Mouse (Mus musculus): ENCODE measurements around the gene Dnaja2. TPM values are rescaled to one million over a fixed set of nuclear protein-coding genes. Genes with fewer than 3 reads are reported as not detected.

The Dnaja2 gene
- polyA plus RNA-seq (2015; fragmentation: Nextera tagmentation; extraction: Ambion mirVana) = 172 and 183 TPM in 2 replicates

- Histone ChIP-seq H3K4me3 (replicated peaks) (peak within 1 kb of the TSS; percentile 98), H3K36me3 (peaks cover 19% of the 10 kb centered on the region), H3K4me1 (replicated peaks) (peaks cover 29% of the 10 kb centered on the region), H3K27ac (peak within 1 kb of the TSS; percentile 93), H3K27me3 (no peaks in the 10 kb centered on the region), H3K4me2 (replicated peaks) (peak within 1 kb of the TSS; percentile 92), H3K9me3 (no peaks in the 10 kb centered on the region), H3K9ac (replicated peaks) (peak within 1 kb of the TSS; percentile 93)
- peak; percentile 94 for ATAC-seq
- under 1% methylated on average over 65 of the region's 77 CpGs for WGBS
Measured at GRCm38 (mm10) chr8:85555181-85556145, at the start of gene Dnaja2. Gene Dnaja2, minus strand, starts transcription at chr8:85555344.

- WGBS = 86% methylated on average over 4 of the region's 4 CpGs
- Histone ChIP-seq H3K36me3 (no peaks in the 10 kb centered on the region), H3K4me2 (replicated peaks) (no peak overlapping the region), H3K4me3 (replicated peaks) (no peak overlapping the region), H3K9ac (replicated peaks) (no peak overlapping the region), H3K9me3 (no peaks in the 10 kb centered on the region), H3K27me3 (no peaks in the 10 kb centered on the region), H3K27ac (no peak overlapping the region), H3K4me1 (replicated peaks) (no peaks in the 10 kb centered on the region)
- no peak for ATAC-seq
Measured at GRCm38 (mm10) chr8:85604201-85604600, 49.1 kb upstream of the Dnaja2 start.

GRCm38 (mm10) chr8:85603203-85603895, 48.2 kb upstream of the Dnaja2 start:
- ATAC-seq = no peak
- H3K27ac ChIP-seq = no peak overlapping the region
- no peaks in the 10 kb centered on the region for H3K36me3 ChIP-seq
- WGBS = 44% methylated on average over 8 of the region's 8 CpGs
- no peak overlapping the region for H3K9ac ChIP-seq (replicated peaks)
- H3K27me3 ChIP-seq = no peaks in the 10 kb centered on the region
- no peaks in the 10 kb centered on the region for H3K4me1 ChIP-seq (replicated peaks)
- no peak overlapping the region for H3K4me2 ChIP-seq (replicated peaks)
- H3K4me3 ChIP-seq (replicated peaks) = no peak overlapping the region
- H3K9me3 ChIP-seq = no peaks in the 10 kb centered on the region

GRCm38 (mm10) chr8:85602737-85603136, 47.6 kb upstream of the Dnaja2 start:
- H3K4me1 ChIP-seq (replicated peaks) = no peaks in the 10 kb centered on the region
- H3K9me3 ChIP-seq = no peaks in the 10 kb centered on the region
- no peaks in the 10 kb centered on the region for H3K27me3 ChIP-seq
- WGBS = 80% methylated on average over 4 of the region's 4 CpGs
- no peak overlapping the region for H3K27ac ChIP-seq
- no peak overlapping the region for H3K9ac ChIP-seq (replicated peaks)
- no peak overlapping the region for H3K4me3 ChIP-seq (replicated peaks)
- H3K4me2 ChIP-seq (replicated peaks) = no peak overlapping the region
- no peak for ATAC-seq
- H3K36me3 ChIP-seq = no peaks in the 10 kb centered on the region

GRCm38 (mm10) chr8:85601741-85602140, 46.6 kb upstream of the Dnaja2 start:
- Histone ChIP-seq H3K4me2 (replicated peaks) (no peak overlapping the region), H3K4me3 (replicated peaks) (no peak overlapping the region), H3K27ac (no peak overlapping the region), H3K9ac (replicated peaks) (no peak overlapping the region), H3K36me3 (no peaks in the 10 kb centered on the region), H3K27me3 (no peaks in the 10 kb centered on the region), H3K4me1 (replicated peaks) (no peaks in the 10 kb centered on the region), H3K9me3 (no peaks in the 10 kb centered on the region)
- WGBS = 84% methylated on average over 8 of the region's 8 CpGs
- ATAC-seq = no peak

- no peak for ATAC-seq
- no peak overlapping the region for H3K27ac ChIP-seq
- 75% methylated on average over 8 of the region's 8 CpGs for WGBS
Measured at GRCm38 (mm10) chr8:85597413-85598191, 42.5 kb upstream of the Dnaja2 start.

GRCm38 (mm10) chr8:85595391-85595790, 40.2 kb upstream of the Dnaja2 start:
- Histone ChIP-seq H3K4me3 (replicated peaks) (no peak overlapping the region), H3K4me2 (replicated peaks) (no peak overlapping the region), H3K9me3 (no peaks in the 10 kb centered on the region), H3K9ac (replicated peaks) (no peak overlapping the region), H3K27me3 (no peaks in the 10 kb centered on the region), H3K27ac (no peak overlapping the region), H3K36me3 (no peaks in the 10 kb centered on the region), H3K4me1 (replicated peaks) (0 out of 2 replicates have a peak, but pooled peaks cover 6% of the 10 kb centered on the region)
- WGBS = 38% methylated on average over 6 of the region's 6 CpGs
- no peak for ATAC-seq

More at GRCm38 (mm10) chr8:85597413-85598191, 42.5 kb upstream of the Dnaja2 start:
- 0 out of 2 replicates have a peak, but pooled peaks cover 6% of the 10 kb centered on the region for H3K4me1 ChIP-seq (replicated peaks)
- H3K36me3 ChIP-seq = no peaks in the 10 kb centered on the region
- no peak overlapping the region for H3K9ac ChIP-seq (replicated peaks)
- no peaks in the 10 kb centered on the region for H3K9me3 ChIP-seq
- H3K4me2 ChIP-seq (replicated peaks) = no peak overlapping the region
- no peaks in the 10 kb centered on the region for H3K27me3 ChIP-seq
- no peak overlapping the region for H3K4me3 ChIP-seq (replicated peaks)

GRCm38 (mm10) chr8:85594983-85595382, 39.8 kb upstream of the Dnaja2 start:
- no peak for ATAC-seq
- H3K27ac ChIP-seq = no peak overlapping the region
- no peak overlapping the region for H3K4me3 ChIP-seq (replicated peaks)
- no peak overlapping the region for H3K9ac ChIP-seq (replicated peaks)
- no peak overlapping the region for H3K4me2 ChIP-seq (replicated peaks)
- no peaks in the 10 kb centered on the region for H3K36me3 ChIP-seq
- no peaks in the 10 kb centered on the region for H3K27me3 ChIP-seq
- no peaks in the 10 kb centered on the region for H3K9me3 ChIP-seq
- 53% methylated on average over 3 of the region's 3 CpGs for WGBS
- 0 out of 2 replicates have a peak, but pooled peaks cover 6% of the 10 kb centered on the region for H3K4me1 ChIP-seq (replicated peaks)

GRCm38 (mm10) chr8:85593324-85593723, 38.2 kb upstream of the Dnaja2 start:
- Histone ChIP-seq H3K4me2 (replicated peaks) (no peak overlapping the region), H3K27me3 (no peaks in the 10 kb centered on the region), H3K9ac (replicated peaks) (no peak overlapping the region), H3K4me3 (replicated peaks) (no peak overlapping the region), H3K36me3 (no peaks in the 10 kb centered on the region), H3K9me3 (no peaks in the 10 kb centered on the region), H3K27ac (no peak overlapping the region), H3K4me1 (replicated peaks) (0 out of 2 replicates have a peak, but pooled peaks cover 6% of the 10 kb centered on the region)
- ATAC-seq = no peak
- 90% methylated on average over 3 of the region's 3 CpGs for WGBS

- H3K27ac ChIP-seq = no peak overlapping the region
- H3K9ac ChIP-seq (replicated peaks) = no peak overlapping the region
- no peak overlapping the region for H3K4me3 ChIP-seq (replicated peaks)
- H3K27me3 ChIP-seq = no peaks in the 10 kb centered on the region
- 92% methylated on average over 1 of the region's 1 CpGs for WGBS
- no peaks in the 10 kb centered on the region for H3K9me3 ChIP-seq
- H3K4me2 ChIP-seq (replicated peaks) = no peak overlapping the region
- 0 out of 2 replicates have a peak, but pooled peaks cover 6% of the 10 kb centered on the region for H3K4me1 ChIP-seq (replicated peaks)
- no peaks in the 10 kb centered on the region for H3K36me3 ChIP-seq
- no peak for ATAC-seq
Measured at GRCm38 (mm10) chr8:85591532-85591931, 36.4 kb upstream of the Dnaja2 start.

- H3K36me3 ChIP-seq = no peaks in the 10 kb centered on the region
- no peaks in the 10 kb centered on the region for H3K27me3 ChIP-seq
- H3K9ac ChIP-seq (replicated peaks) = no peak overlapping the region
- H3K9me3 ChIP-seq = no peaks in the 10 kb centered on the region
- no peak for ATAC-seq
- no peak overlapping the region for H3K4me3 ChIP-seq (replicated peaks)
- H3K4me2 ChIP-seq (replicated peaks) = no peak overlapping the region
- 89% methylated on average over 1 of the region's 1 CpGs for WGBS
- no peak overlapping the region for H3K27ac ChIP-seq
- 0 out of 2 replicates have a peak, but pooled peaks cover under 1% of the 10 kb centered on the region for H3K4me1 ChIP-seq (replicated peaks)
Measured at GRCm38 (mm10) chr8:85590258-85590657, 35.1 kb upstream of the Dnaja2 start.

Data from midbrain, embryonic 13.5 days (tissue).